Mouse (Mus musculus): Measurements from ENCODE around the gene Zfp26. TPM values are rescaled to one million over a fixed set of nuclear protein-coding genes. Genes with fewer than 3 reads are reported as not detected.

Zfp26 gene
- 41.1 to 45.0 TPM (median 44.4 TPM) in 4 replicates for total RNA-seq (2023; ENCODE audit: inconsistent age)

DNA sequence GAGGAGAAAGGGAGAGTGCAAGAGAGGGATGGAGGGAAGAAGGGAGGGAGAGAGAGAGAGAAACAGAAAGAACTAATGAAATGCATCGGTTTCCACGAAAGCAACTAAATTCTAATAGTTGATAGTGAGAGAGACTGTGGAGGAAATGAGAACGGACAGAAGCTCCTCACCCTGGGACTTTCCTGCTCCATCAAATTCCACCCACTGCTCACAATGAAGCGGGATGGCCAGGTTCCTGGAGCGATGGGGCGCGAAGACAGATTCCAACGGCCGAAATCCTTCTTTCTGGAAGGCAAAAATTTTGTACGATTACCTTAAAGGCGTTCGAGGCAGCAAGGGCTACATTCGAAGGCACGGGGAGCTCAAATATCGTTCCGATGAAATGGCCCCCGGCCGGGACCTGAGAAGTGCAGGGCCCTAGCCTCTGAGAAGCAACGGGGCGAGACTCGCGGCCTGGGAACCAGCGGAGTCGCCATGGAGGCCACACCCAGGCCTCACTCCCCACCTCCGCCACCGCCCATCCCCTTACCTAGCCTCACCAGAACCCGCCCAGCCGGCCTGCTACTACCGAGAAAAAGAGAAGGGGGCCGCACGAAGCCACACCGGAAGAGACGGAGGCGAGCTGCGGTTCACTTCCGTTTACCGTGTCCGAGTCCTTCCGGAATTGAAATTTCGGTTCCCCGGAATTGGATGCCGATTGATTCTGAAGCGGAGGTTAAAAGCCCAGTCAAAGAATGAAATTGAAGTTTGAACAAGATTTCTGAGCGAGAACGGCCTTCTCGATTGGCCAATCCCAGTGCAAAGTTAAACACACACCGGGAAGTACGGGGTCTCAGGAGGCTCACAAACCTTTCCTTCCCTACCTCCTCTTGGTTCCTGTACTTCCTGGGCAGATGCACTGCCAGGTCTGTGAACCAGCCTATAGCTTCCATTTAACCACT lies at the start of gene Zfp26:
Zfp26 (minus strand) TSS at position 786 of the 941 bp plus-strand sequence.

GRCm38 (mm10) chr9:20492527-20493233 lies 32.7 kb upstream of the Zfp26 start, which contains the start of gene Zfp426:
Zfp426 (minus strand) TSS chr9:20492746.

GRCm38 (mm10) chr9:20384532-20385342 lies 75.2 kb downstream of the Zfp26 start, which contains the start of gene Zfp560:
Zfp560 (minus strand) TSS chr9:20385177.

Other genes with a start within 250 kb of the Zfp26 start
- not detected in 4 replicates for gene Olfr871, start 248.0 kb downstream of the Zfp26 start, total RNA-seq (2023; ENCODE audit: inconsistent age)
- not detected in 4 replicates for gene Olfr872, start 223.0 kb downstream of the Zfp26 start, total RNA-seq (2023; ENCODE audit: inconsistent age)
- gene Olfr39, start 177.8 kb downstream of the Zfp26 start, total RNA-seq (2023; ENCODE audit: inconsistent age) = 0.24 TPM in 1 of 4 replicates, not detected in the others
- gene Olfr873, start 161.6 kb downstream of the Zfp26 start, total RNA-seq (2023; ENCODE audit: inconsistent age) = not detected in 4 replicates
- gene Olfr18, start 124.1 kb downstream of the Zfp26 start, total RNA-seq (2023; ENCODE audit: inconsistent age) = not detected in 4 replicates
- 7.7 to 14.0 TPM (median 11.2 TPM) in 4 replicates for gene Zfp560, start 75.0 kb downstream of the Zfp26 start, total RNA-seq (2023; ENCODE audit: inconsistent age)
- gene Zfp426, start 32.6 kb upstream of the Zfp26 start, total RNA-seq (2023; ENCODE audit: inconsistent age) = 17.4 to 25.3 TPM (median 18.8 TPM) in 4 replicates
- gene Zfp266, start 61.3 kb upstream of the Zfp26 start, total RNA-seq (2023; ENCODE audit: inconsistent age) = 29.0 to 37.7 TPM (median 33.0 TPM) in 4 replicates
- gene Zfp846, start 121.1 kb upstream of the Zfp26 start, total RNA-seq (2023; ENCODE audit: inconsistent age) = 7.0 to 9.6 TPM (median 8.3 TPM) in 4 replicates
- gene Ubl5, start 182.7 kb upstream of the Zfp26 start, total RNA-seq (2023; ENCODE audit: inconsistent age) = 350 to 393 TPM (median 361 TPM) in 4 replicates
- 80.5 to 89.3 TPM (median 85.7 TPM) in 4 replicates for gene Fbxl12, start 184.6 kb upstream of the Zfp26 start, total RNA-seq (2023; ENCODE audit: inconsistent age)
- 14.5 to 16.2 TPM (median 15.0 TPM) in 4 replicates for gene Pin1, start 191.9 kb upstream of the Zfp26 start, total RNA-seq (2023; ENCODE audit: inconsistent age)